10 mouse cellular contexts compared by ENCODE assay signal in the genomic region with DNA sequence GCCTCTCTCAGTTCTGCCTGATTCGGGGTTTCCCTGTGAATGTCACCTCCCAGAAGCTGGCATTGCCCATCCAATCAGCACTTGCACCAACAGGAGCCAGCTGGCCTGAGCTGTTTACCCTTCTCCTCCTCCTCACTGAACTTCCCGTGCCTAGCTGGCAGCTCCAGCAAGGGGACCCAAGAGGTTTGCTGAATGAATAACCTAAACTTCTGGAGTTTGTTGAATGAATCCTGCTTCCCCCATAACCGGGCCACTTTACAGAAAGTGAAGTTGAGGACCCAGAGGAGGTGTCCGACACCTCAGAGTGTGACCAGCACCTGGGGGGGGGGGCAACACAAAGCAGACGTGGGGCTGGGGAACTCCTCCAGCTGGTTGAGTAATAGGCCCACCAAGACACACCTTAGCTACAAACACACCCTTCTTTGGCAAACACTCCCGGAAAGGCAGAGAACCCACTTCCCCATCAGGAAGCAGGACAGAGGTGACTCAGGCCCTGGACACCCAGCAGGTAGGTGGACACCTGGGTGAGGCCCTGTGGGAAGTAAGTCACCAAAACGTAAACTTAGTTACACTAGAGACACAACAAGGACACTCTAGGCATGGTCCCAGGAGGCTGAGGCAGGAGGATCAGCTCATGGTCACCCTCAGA. TPM values are rescaled to one million over a fixed set of nuclear protein-coding genes. Genes with fewer than 3 reads are reported as not detected.
DNase-seq lines count a peak whose midpoint lies in the region; ATAC-seq lines count a peak whose summit lies in the region.
"Had no signal": no experiment of that assay in that cellular context is flagged by ENCODE, and none has a peak within 500 bp of the region (broad histone marks: within the 10 kb centered on the region; RNA-seq: fewer than 3 reads in every experiment).

No protein-coding gene starts in this region.

- no peak for ATAC-seq in forebrain, embryonic 16.5 days
- 0 out of 2 replicates have a peak, but pooled peaks have one; percentile 0 for ATAC-seq in liver, embryonic 15.5 days (ENCODE audit: insufficient read depth)
- ATAC-seq in activated CD4-positive, CD25-positive, alpha-beta regulatory T cell, adult 4 months, result no peak

- H3K4me2 ChIP-seq in forebrain, embryonic 16.5 days (ENCODE audit: low read length), result no peak overlapping the region
- H3K4me2 ChIP-seq in liver, embryonic 15.5 days, result peak overlapping the region; percentile 97

- no peak overlapping the region for H3K9ac ChIP-seq in forebrain, embryonic 16.5 days (replicated peaks; ENCODE audit: low read depth, low read length)
- H3K9ac ChIP-seq in liver, embryonic 15.5 days, result peak overlapping the region; percentile 88

- no peaks in the 10 kb centered on the region for H3K9me3 ChIP-seq in forebrain, embryonic 10.5 days
- H3K9me3 ChIP-seq in forebrain, embryonic 16.5 days (ENCODE audit: control insufficient read depth, low read length), result no peaks in the 10 kb centered on the region
- no peaks in the 10 kb centered on the region for H3K9me3 ChIP-seq in liver, embryonic 15.5 days (replicated peaks)

- H3K27ac ChIP-seq in forebrain, embryonic 10.5 days, result no peak overlapping the region
- H3K27ac ChIP-seq in forebrain, embryonic 16.5 days (ENCODE audit: low read length), result no peak overlapping the region
- H3K27ac ChIP-seq in liver, embryonic 15.5 days (replicated peaks), result peak overlapping the region; percentile 87

- H3K4me1 ChIP-seq in forebrain, embryonic 10.5 days, result peaks cover 68% of the 10 kb centered on the region
- H3K4me1 ChIP-seq in forebrain, embryonic 16.5 days (replicated peaks; ENCODE audit: control insufficient read depth, insufficient read depth, low read length), result peaks cover 31% of the 10 kb centered on the region
- peaks cover 84% of the 10 kb centered on the region for H3K4me1 ChIP-seq in liver, embryonic 15.5 days (replicated peaks)

- no peak for DNase-seq in forebrain, embryonic 10.5 days (ENCODE audit: extremely low spot score, low spot score)
- DNase-seq in urinary bladder, postnatal 14 days (ENCODE audit: low spot score), result peak; percentile 53
- DNase-seq in urinary bladder, postnatal 25 days (ENCODE audit: low spot score), result no peak
- DNase-seq in ovary, adult 18-20 months (ENCODE audit: low spot score), result no peak
- DNase-seq in spleen, adult 18-20 months, result no peak
- DNase-seq: cerebellum, adult 8-10 months had no signal

- 73% methylated on average over 7 of the region's 7 CpGs for WGBS in forebrain, embryonic 10.5 days
- WGBS in forebrain, embryonic 16.5 days, result 66% methylated on average over 7 of the region's 7 CpGs
- WGBS in liver, embryonic 15.5 days (ENCODE audit: insufficient replicate concordance), result 31% methylated on average over 7 of the region's 7 CpGs

- H3K36me3 ChIP-seq in forebrain, embryonic 10.5 days (replicated peaks), result peaks cover 30% of the 10 kb centered on the region
- 0 out of 2 replicates have a peak, but pooled peaks cover 2% of the 10 kb centered on the region for H3K36me3 ChIP-seq in forebrain, embryonic 16.5 days (ENCODE audit: control insufficient read depth, insufficient read depth)
- peaks cover 29% of the 10 kb centered on the region; the same call in 1 of the 2 replicates for H3K36me3 ChIP-seq in liver, embryonic 15.5 days (replicated peaks)

- H3K27me3 ChIP-seq in forebrain, embryonic 10.5 days (ENCODE audit: poor library complexity, severe bottlenecking), result peaks cover 45% of the 10 kb centered on the region
- H3K27me3 ChIP-seq in forebrain, embryonic 16.5 days (replicated peaks; ENCODE audit: control insufficient read depth, insufficient read depth, low read length), result peaks cover 27% of the 10 kb centered on the region
- peaks cover 32% of the 10 kb centered on the region for H3K27me3 ChIP-seq in liver, embryonic 15.5 days

- peak overlapping the region; percentile 83; the same call in 1 of the 2 replicates for H3K4me3 ChIP-seq in forebrain, embryonic 10.5 days
- no peak overlapping the region for H3K4me3 ChIP-seq in forebrain, embryonic 16.5 days (replicated peaks; ENCODE audit: low read length)
- H3K4me3 ChIP-seq in liver, embryonic 15.5 days (replicated peaks), result peak overlapping the region; percentile 77

RNA-seq across cellular contexts. Expression of gene Kiss1r, which starts 1.7 kb away (rescaled TPM):
- polyA plus RNA-seq in forebrain, embryonic 10.5 days (2016; fragmentation: Nextera tagmentation; extraction: Ambion mirVana), result 0.28 and 0.48 TPM in 2 replicates
- polyA plus RNA-seq in forebrain, embryonic 16.5 days (2015; fragmentation: Nextera tagmentation; extraction: Ambion mirVana), result 2.7 and 3.6 TPM in 2 replicates
- polyA plus RNA-seq in liver, embryonic 15.5 days (2015; fragmentation: Nextera tagmentation; extraction: Ambion mirVana), result 0.32 and 0.37 TPM in 2 replicates
- under 1 TPM in 1 of 2 experiments, not detected in 1; 0.22 TPM for polyA plus RNA-seq in activated CD4-positive, CD25-positive, alpha-beta regulatory T cell, adult 4 months (2017; shearing (Covaris generic))

RNA-seq across cellular contexts. Expression of gene Gm26602, which starts 4.4 kb away (rescaled TPM):
- 1.9 TPM in 1 of 2 replicates, not detected in the other for polyA plus RNA-seq in forebrain, embryonic 10.5 days (2016; fragmentation: Nextera tagmentation; extraction: Ambion mirVana)
- 17.7 and 36.3 TPM in 2 replicates for polyA plus RNA-seq in forebrain, embryonic 16.5 days (2015; fragmentation: Nextera tagmentation; extraction: Ambion mirVana)
- polyA plus RNA-seq in liver, embryonic 15.5 days (2015; fragmentation: Nextera tagmentation; extraction: Ambion mirVana), result not detected in 2 replicates
- polyA plus RNA-seq in activated CD4-positive, CD25-positive, alpha-beta regulatory T cell, adult 4 months (2017; shearing (Covaris generic)), result not detected
- polyA plus RNA-seq: large intestine, adult 2 months had no signal

RNA-seq across cellular contexts. Expression of gene R3hdm4, which starts 5.9 kb away (rescaled TPM):
- 112 and 116 TPM in 2 replicates for polyA plus RNA-seq in forebrain, embryonic 10.5 days (2016; fragmentation: Nextera tagmentation; extraction: Ambion mirVana)
- polyA plus RNA-seq in forebrain, embryonic 16.5 days (2015; fragmentation: Nextera tagmentation; extraction: Ambion mirVana), result 289 and 309 TPM in 2 replicates
- polyA plus RNA-seq in liver, embryonic 15.5 days (2015; fragmentation: Nextera tagmentation; extraction: Ambion mirVana), result 52.4 and 55.6 TPM in 2 replicates
- 100 to 1,000 TPM in 1 of 2 experiments, 10 to 100 TPM in 1; 92.3 to 122 TPM for polyA plus RNA-seq in activated CD4-positive, CD25-positive, alpha-beta regulatory T cell, adult 4 months (2017; shearing (Covaris generic))

RNA-seq across cellular contexts. Expression of gene Med16, which starts 6.3 kb away (rescaled TPM):
- 61.8 and 65.7 TPM in 2 replicates for polyA plus RNA-seq in forebrain, embryonic 10.5 days (2016; fragmentation: Nextera tagmentation; extraction: Ambion mirVana)
- 53.8 and 54.0 TPM in 2 replicates for polyA plus RNA-seq in forebrain, embryonic 16.5 days (2015; fragmentation: Nextera tagmentation; extraction: Ambion mirVana)
- polyA plus RNA-seq in liver, embryonic 15.5 days (2015; fragmentation: Nextera tagmentation; extraction: Ambion mirVana), result 16.4 and 18.0 TPM in 2 replicates
- polyA plus RNA-seq in activated CD4-positive, CD25-positive, alpha-beta regulatory T cell, adult 4 months (2017; shearing (Covaris generic)), result 10 to 100 TPM in 1 of 2 experiments, 1 to 10 TPM in 1; 6.7 to 10.5 TPM

RNA-seq across cellular contexts. Expression of gene Arid3a, which starts 11.8 kb away (rescaled TPM):
- 12.5 and 13.0 TPM in 2 replicates for polyA plus RNA-seq in forebrain, embryonic 10.5 days (2016; fragmentation: Nextera tagmentation; extraction: Ambion mirVana)
- 2.4 and 3.5 TPM in 2 replicates for polyA plus RNA-seq in forebrain, embryonic 16.5 days (2015; fragmentation: Nextera tagmentation; extraction: Ambion mirVana)
- 6.1 and 7.4 TPM in 2 replicates for polyA plus RNA-seq in liver, embryonic 15.5 days (2015; fragmentation: Nextera tagmentation; extraction: Ambion mirVana)
- polyA plus RNA-seq in activated CD4-positive, CD25-positive, alpha-beta regulatory T cell, adult 4 months (2017; shearing (Covaris generic)), result 1 to 10 TPM; 2.1 to 2.5 TPM
